Mouse (Mus musculus) MEL (cell line): ENCODE data around the gene Slc25a42. TPM values are rescaled to one million over a fixed set of nuclear protein-coding genes. Genes with fewer than 3 reads are reported as not detected.

Experiments used
- DNase-seq: peaks from one replicate; pipeline ENCODE4 v3.0.0; 2011; ENCODE audit warnings: low read depth, low spot score
- H3K27ac ChIP-seq: 2 replicates; pipeline ENCODE4 v1.5.1; 2012; ENCODE audit warnings: low read depth, mild to moderate bottlenecking, control low read depth, low read length, moderate library complexity; ENCODE audit not compliant: control insufficient read depth
- H3K27me3 ChIP-seq, 2 experiments: fragments of 150-350 bp in 1 of 2; sonication (generic) in 1 of 2; 2 replicates each; pipeline ENCODE4 v1.6.1; 2012; ENCODE audit warnings: low read length in 2 of 2, mild to moderate bottlenecking in 2 of 2, improper control_type of control experiment in 1 of 2, moderate library complexity in 1 of 2; ENCODE audit not compliant: insufficient read depth in 2 of 2, control insufficient read depth in 1 of 2
- H3K36me3 ChIP-seq, 2 experiments: 2 replicates each; pipeline ENCODE4 v1.6.1; 2012 to 2014; ENCODE audit warnings: low read length in 2 of 2, improper control_type of control experiment in 1 of 2, inconsistent platforms in 1 of 2, mild to moderate bottlenecking in 1 of 2; ENCODE audit not compliant: insufficient read depth in 2 of 2, control insufficient read depth in 1 of 2
- H3K4me1 ChIP-seq, 2 experiments: fragments of 150-350 bp in 1 of 2; sonication (generic) in 1 of 2; 2 replicates each; pipeline ENCODE4 v1.6.1; 2012; ENCODE audit warnings: low read length in 2 of 2, improper control_type of control experiment in 1 of 2, mild to moderate bottlenecking in 1 of 2; ENCODE audit not compliant: insufficient read depth in 2 of 2, control insufficient read depth in 1 of 2
- H3K4me3 ChIP-seq, 2 experiments: fragments of 150-350 bp in 1 of 2; sonication (generic) in 1 of 2; 2 replicates each; pipeline ENCODE4 v1.5.1; 2012; ENCODE audit warnings: low read depth in 2 of 2, low read length in 2 of 2, mild to moderate bottlenecking in 2 of 2, moderate library complexity in 2 of 2, control low read depth in 1 of 2, improper control_type of control experiment in 1 of 2; ENCODE audit not compliant: control insufficient read depth in 1 of 2, insufficient read depth in 1 of 2
- H3K79me2 ChIP-seq: 2 replicates; pipeline ENCODE4 v1.6.1; 2012; ENCODE audit warnings: mild to moderate bottlenecking, low read length, moderate library complexity; ENCODE audit not compliant: control insufficient read depth, poor library complexity, insufficient read depth
- H3K9ac ChIP-seq: 2 replicates; pipeline ENCODE4 v1.6.1; 2012; ENCODE audit warnings: low read depth, mild to moderate bottlenecking, control low read depth, low read length, moderate library complexity; ENCODE audit not compliant: control insufficient read depth, poor library complexity, severe bottlenecking
- H3K9me3 ChIP-seq: fragments of 150-350 bp; sonication (generic); replicated peaks from 2 replicates; pipeline ENCODE4 v1.6.1; 2012; ENCODE audit warnings: mild to moderate bottlenecking, low read length, improper control_type of control experiment, moderate library complexity; ENCODE audit not compliant: insufficient read depth
- E2F4 ChIP-seq: IDR thresholded peaks from 2 replicates; pipeline ENCODE4 v1.6.1; 2011; ENCODE audit warnings: low read depth, low read length, improper control_type of control experiment, borderline replicate concordance
- ELF1 ChIP-seq: IDR thresholded peaks from 2 replicates; pipeline ENCODE4 v1.6.1; 2014; ENCODE audit warnings: low read depth, mild to moderate bottlenecking, inconsistent platforms, low read length, improper control_type of control experiment, moderate library complexity
- EP300 ChIP-seq, 2 experiments: IDR thresholded peaks; 2 replicates each; pipeline ENCODE4 v1.6.1; 2011; ENCODE audit warnings: improper control_type of control experiment in 2 of 2, low read length in 2 of 2, low read depth in 1 of 2, mild to moderate bottlenecking in 1 of 2
- GATA1 ChIP-seq: IDR thresholded peaks from 2 replicates; pipeline ENCODE4 v1.6.1; 2011; ENCODE audit warnings: low read depth, low read length, improper control_type of control experiment
- KAT2A ChIP-seq: conservative IDR thresholded peaks from 2 replicates; pipeline ENCODE4 v1.6.1; 2012; ENCODE audit warnings: low read depth, low read length, improper control_type of control experiment, inconsistent platforms
- MAFK ChIP-seq: IDR thresholded peaks from 2 replicates; pipeline ENCODE4 v1.6.1; 2011; ENCODE audit warnings: low read depth, mild to moderate bottlenecking, low read length, improper control_type of control experiment, borderline replicate concordance
- MAX ChIP-seq: IDR thresholded peaks from 2 replicates; pipeline ENCODE4 v1.6.1; 2011; ENCODE audit warnings: low read length, improper control_type of control experiment
- MYC ChIP-seq: IDR thresholded peaks from 2 replicates; pipeline ENCODE4 v1.6.1; 2011; ENCODE audit warnings: low read depth, mild to moderate bottlenecking, low read length, improper control_type of control experiment, moderate library complexity
- NELFE ChIP-seq: IDR thresholded peaks from 2 replicates; pipeline ENCODE4 v1.6.1; 2011; ENCODE audit warnings: low read depth, low read length, improper control_type of control experiment
- POLR2A ChIP-seq, 2 experiments: IDR thresholded peaks; 2 replicates each; pipeline ENCODE4 v1.6.1; 2011 to 2012; ENCODE audit warnings: low read length in 2 of 2, mild to moderate bottlenecking in 2 of 2, control low read depth in 1 of 2, improper control_type of control experiment in 1 of 2, low read depth in 1 of 2, moderate library complexity in 1 of 2; ENCODE audit not compliant: control insufficient read depth in 1 of 2, insufficient read depth in 1 of 2, poor library complexity in 1 of 2
- POLR2AphosphoS2 ChIP-seq: IDR thresholded peaks from 2 replicates; pipeline ENCODE4 v1.6.1; 2011; ENCODE audit warnings: low read length, improper control_type of control experiment
- RCOR1 ChIP-seq: IDR thresholded peaks from 2 replicates; pipeline ENCODE4 v1.6.1; 2012; ENCODE audit warnings: low read depth, mild to moderate bottlenecking, inconsistent platforms, low read length, improper control_type of control experiment
- SIN3A ChIP-seq: IDR thresholded peaks from 2 replicates; pipeline ENCODE4 v1.6.1; 2012; ENCODE audit warnings: low read length, improper control_type of control experiment, inconsistent platforms
- TAL1 ChIP-seq: IDR thresholded peaks from 2 replicates; pipeline ENCODE4 v1.6.1; 2012; ENCODE audit warnings: mild to moderate bottlenecking, inconsistent platforms, low read length, moderate library complexity, mixed read lengths
- TBP ChIP-seq: IDR thresholded peaks from 2 replicates; pipeline ENCODE4 v1.8.0; 2011; ENCODE audit warnings: low read depth, low read length, improper control_type of control experiment
- USF1 ChIP-seq: IDR thresholded peaks from 2 replicates; pipeline ENCODE4 v1.6.1; 2014; ENCODE audit warnings: low read depth, mild to moderate bottlenecking, inconsistent platforms, low read length, improper control_type of control experiment, moderate library complexity
- ZKSCAN1 ChIP-seq: IDR thresholded peaks from 2 replicates; pipeline ENCODE4 v1.6.1; 2012; ENCODE audit warnings: low read depth, mild to moderate bottlenecking, inconsistent platforms, low read length, improper control_type of control experiment, moderate library complexity
- ZNF384 ChIP-seq: IDR thresholded peaks from 2 replicates; pipeline ENCODE4 v1.6.1; 2012; ENCODE audit warnings: low read depth, mild to moderate bottlenecking, inconsistent platforms, low read length, improper control_type of control experiment
- polyA plus RNA-seq, 2 experiments: library from polyadenylated mRNA; stranded (reverse) in 1 of 2; unstranded in 1 of 2; fragments of >175 nt in 1 of 2; fragments of >200 nt in 1 of 2; gene quantifications; 2 replicates each; pipeline versions ENCODE4 v1.2.1 to v1.2.4; 2012; ENCODE audit warnings: low replicate concordance in 2 of 2, low read depth in 1 of 2; ENCODE audit not compliant: insufficient read length in 2 of 2, insufficient read depth in 1 of 2, missing spikeins in 1 of 2
- total RNA-seq: library from RNA; depleted of rRNA; stranded (reverse); fragments of 300-350 nt; gene quantifications from 2 replicates; pipeline ENCODE4 v1.2.3, GENCODE M21; 2012

Slc25a42 gene
- total and polyA plus RNA-seq, 3 experiments = 5.2 to 12.1 TPM; not detected in 1

GRCm38 (mm10) chr8:70204757-70205156 lies 7.3 kb downstream of the Slc25a42 start:
- H3K9ac ChIP-seq = no peak overlapping the region
- peaks cover 0 to 6% of the 10 kb centered on the region in 2 experiments; a peak in 2 of 4 replicates for H3K36me3 ChIP-seq
- H3K4me1 ChIP-seq = peaks cover 5 to 18% of the 10 kb centered on the region in 2 experiments
- no peak for DNase-seq
- no peak overlapping the region for H3K27ac ChIP-seq
- H3K79me2 ChIP-seq = peaks cover 8% of the 10 kb centered on the region; the same call in 1 of the 2 replicates
- TF ChIP-seq ELF1 = no peak
- no peak for TF ChIP-seq POLR2AphosphoS2
- TF ChIP-seq, all 39 proteins: peak for 0
- Histone ChIP-seq H3K9me3 (no peaks in the 10 kb centered on the region), H3K27me3 (no peaks in the 10 kb centered on the region), H3K4me3 (no peak overlapping the region)

- H3K27me3 ChIP-seq = no peaks in the 10 kb centered on the region
- H3K36me3 ChIP-seq = peaks cover 0 to 6% of the 10 kb centered on the region in 2 experiments; a peak in 2 of 4 replicates
- peaks cover 5% of the 10 kb centered on the region; the same call in 1 of the 2 replicates for H3K79me2 ChIP-seq
- H3K27ac ChIP-seq = no peak overlapping the region
- peaks cover 5 to 18% of the 10 kb centered on the region in 2 experiments for H3K4me1 ChIP-seq
- no peaks in the 10 kb centered on the region for H3K9me3 ChIP-seq
- DNase-seq = no peak
- no peak for TF ChIP-seq USF1
- TF ChIP-seq MAFK = no peak
- TF ChIP-seq KAT2A = no peak
- no peak for TF ChIP-seq ZNF384
- TF ChIP-seq MYC = no peak
- no peak for TF ChIP-seq POLR2A (IDR thresholded peaks at IDR 0.05; ENCODE audit: control insufficient read depth in 1 of 2, insufficient read depth in 1 of 2, low read depth in 1 of 2, low read length in 2 of 2, poor library complexity in 1 of 2)
- no peak for TF ChIP-seq E2F4
- no peak for TF ChIP-seq GATA1
- TF ChIP-seq RCOR1 = no peak
- no peak for TF ChIP-seq NELFE
- TF ChIP-seq SIN3A = no peak
- TF ChIP-seq TAL1 = no peak
- no peak for TF ChIP-seq EP300 (IDR thresholded peaks at IDR 0.05; ENCODE audit: low read depth in 1 of 2, low read length in 2 of 2)
- TF ChIP-seq TBP = no peak
- no peak for TF ChIP-seq ZKSCAN1
- TF ChIP-seq MAX = no peak
- no peak overlapping the region for H3K9ac ChIP-seq
- no peak overlapping the region for H3K4me3 ChIP-seq
Observed at GRCm38 (mm10) chr8:70203072-70203471, 9.0 kb downstream of the Slc25a42 start.
